Mouse (Mus musculus): Measurements from ENCODE around the gene Pik3ca. TPM values are rescaled to one million over a fixed set of nuclear protein-coding genes. Genes with fewer than 3 reads are reported as not detected.

The Pik3ca gene
- polyA plus RNA-seq, 1 experiment from 2014 or later: 16.2 TPM

- no peak overlapping the region for H3K4me3 ChIP-seq
- peaks cover 7% of the 10 kb centered on the region for H3K4me1 ChIP-seq
- WGBS: 92% methylated on average over 8 of the region's 8 CpGs
- ATAC-seq: no peak
- H3K27me3 ChIP-seq: no peaks in the 10 kb centered on the region
- no peaks in the 10 kb centered on the region for H3K9me3 ChIP-seq (replicated peaks)
- no peaks in the 10 kb centered on the region for H3K36me3 ChIP-seq (ENCODE audit: poor library complexity, severe bottlenecking)
- no peak overlapping the region for H3K4me2 ChIP-seq
- no peak overlapping the region for H3K9ac ChIP-seq
- no peak overlapping the region for H3K27ac ChIP-seq
Observed at GRCm38 (mm10) chr3:32494387-32495087, 97.1 kb downstream of the Pik3ca start.

GRCm38 (mm10) chr3:32495088-32495770 lies 97.8 kb downstream of the Pik3ca start:
- Histone ChIP-seq H3K27me3 (no peaks in the 10 kb centered on the region), H3K27ac (no peak overlapping the region)
- WGBS: 41% methylated on average over 8 of the region's 8 CpGs

DNA sequence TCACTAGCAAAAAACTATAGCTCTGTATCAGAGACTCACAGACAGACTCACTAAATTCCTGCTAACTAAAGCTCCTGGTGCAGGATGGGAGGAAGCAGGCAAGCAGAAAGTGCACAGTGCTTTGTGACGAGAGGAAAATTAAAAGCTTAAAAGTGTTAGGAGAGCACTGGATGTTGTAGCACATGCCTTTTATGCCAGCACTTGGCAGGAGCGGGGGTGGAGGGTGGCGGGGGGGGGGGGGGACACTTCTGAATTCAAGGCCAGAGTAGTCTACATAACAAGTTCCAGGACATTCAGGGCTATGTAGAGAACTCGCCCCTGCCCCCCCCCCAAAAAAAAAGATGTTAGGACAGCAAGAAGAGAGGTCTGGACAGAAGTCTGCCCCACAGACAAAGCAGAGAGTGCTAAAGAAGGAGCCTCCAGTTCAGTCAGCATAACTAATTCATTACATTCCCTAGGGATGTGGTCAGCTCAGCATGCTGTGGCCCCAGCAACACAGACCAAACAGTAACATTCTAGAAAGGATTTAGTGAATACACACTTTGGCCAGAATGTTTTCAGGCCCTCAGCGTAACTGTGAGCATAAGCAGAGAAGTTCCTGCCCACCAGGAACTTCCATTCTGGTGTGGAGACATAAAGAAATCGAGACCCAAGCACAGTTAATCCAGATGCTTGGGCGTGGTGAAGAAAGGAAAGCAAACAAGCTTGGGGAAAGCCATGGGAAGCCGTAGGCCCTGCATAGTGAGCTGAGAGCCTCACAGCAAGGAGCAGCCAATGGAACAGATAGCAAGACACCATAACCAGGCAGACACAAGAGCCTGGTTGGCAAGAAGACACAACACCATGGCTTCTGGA lies 98.6 kb downstream of the Pik3ca start:
- Histone ChIP-seq H3K4me3 (no peak overlapping the region), H3K4me2 (no peak overlapping the region), H3K4me1 (peaks cover 7% of the 10 kb centered on the region), H3K9ac (no peak overlapping the region), H3K36me3 (ENCODE audit: poor library complexity, severe bottlenecking) (no peaks in the 10 kb centered on the region), H3K27me3 (no peaks in the 10 kb centered on the region), H3K9me3 (replicated peaks) (no peaks in the 10 kb centered on the region), H3K27ac (no peak overlapping the region)
- 35% methylated on average over 8 of the region's 8 CpGs for WGBS
- ATAC-seq: 0 out of 2 replicates have a peak, but pooled peaks have one; percentile 33

More at GRCm38 (mm10) chr3:32495088-32495770, 97.8 kb downstream of the Pik3ca start:
- H3K9ac ChIP-seq: no peak overlapping the region
- no peaks in the 10 kb centered on the region for H3K9me3 ChIP-seq (replicated peaks)
- H3K4me1 ChIP-seq: peaks cover 7% of the 10 kb centered on the region
- ATAC-seq: no peak
- H3K4me3 ChIP-seq: no peak overlapping the region
- no peaks in the 10 kb centered on the region for H3K36me3 ChIP-seq (ENCODE audit: poor library complexity, severe bottlenecking)
- no peak overlapping the region for H3K4me2 ChIP-seq

DNA sequence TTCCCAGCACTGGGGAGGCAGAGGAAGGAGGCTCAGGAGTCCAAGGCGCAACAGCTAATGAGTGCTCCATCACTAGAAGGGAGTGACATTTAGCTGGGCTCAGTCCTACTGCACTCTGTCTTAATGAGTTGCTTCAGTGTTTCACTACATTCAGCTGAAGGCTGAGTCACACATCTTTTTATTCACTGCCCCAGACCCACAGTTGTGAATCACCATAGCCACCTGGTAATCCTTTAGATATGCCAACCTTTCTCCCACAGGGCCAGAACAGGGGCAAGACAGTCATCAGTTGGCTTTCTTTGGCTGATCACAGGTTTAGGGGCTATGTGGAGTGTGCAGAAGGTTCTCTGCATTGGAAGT lies 99.2 kb downstream of the Pik3ca start:
- H3K4me1 ChIP-seq: peaks cover 7% of the 10 kb centered on the region
- no peak overlapping the region for H3K27ac ChIP-seq
- no peaks in the 10 kb centered on the region for H3K27me3 ChIP-seq
- no peak for ATAC-seq
- WGBS: 83% methylated on average over 1 of the region's 1 CpGs
- no peaks in the 10 kb centered on the region for H3K9me3 ChIP-seq (replicated peaks)
- no peaks in the 10 kb centered on the region for H3K36me3 ChIP-seq (ENCODE audit: poor library complexity, severe bottlenecking)
- no peak overlapping the region for H3K9ac ChIP-seq
- H3K4me2 ChIP-seq: no peak overlapping the region
- H3K4me3 ChIP-seq: no peak overlapping the region

- peaks cover 5% of the 10 kb centered on the region for H3K4me1 ChIP-seq
- H3K9ac ChIP-seq: no peak overlapping the region
- no peaks in the 10 kb centered on the region for H3K9me3 ChIP-seq (replicated peaks)
- no peak overlapping the region for H3K4me2 ChIP-seq
- WGBS: 95% methylated on average over 2 of the region's 2 CpGs
- H3K27me3 ChIP-seq: no peaks in the 10 kb centered on the region
- no peaks in the 10 kb centered on the region for H3K36me3 ChIP-seq (ENCODE audit: poor library complexity, severe bottlenecking)
- no peak overlapping the region for H3K4me3 ChIP-seq
- H3K27ac ChIP-seq: no peak overlapping the region
- no peak for ATAC-seq
Observed at GRCm38 (mm10) chr3:32500346-32500745, 102.9 kb downstream of the Pik3ca start.

GRCm38 (mm10) chr3:32505841-32506240 lies 108.4 kb downstream of the Pik3ca start:
- Histone ChIP-seq H3K4me2 (no peak overlapping the region), H3K27me3 (no peaks in the 10 kb centered on the region), H3K36me3 (ENCODE audit: poor library complexity, severe bottlenecking) (no peaks in the 10 kb centered on the region), H3K9me3 (replicated peaks) (no peaks in the 10 kb centered on the region), H3K27ac (no peak overlapping the region), H3K4me3 (no peak overlapping the region), H3K9ac (no peak overlapping the region), H3K4me1 (peaks cover 15% of the 10 kb centered on the region)
- ATAC-seq: no peak
- 62% methylated on average over 3 of the region's 3 CpGs for WGBS

- Histone ChIP-seq H3K4me2 (no peak overlapping the region), H3K4me3 (no peak overlapping the region), H3K4me1 (peaks cover 21% of the 10 kb centered on the region), H3K9me3 (replicated peaks) (no peaks in the 10 kb centered on the region), H3K27me3 (no peaks in the 10 kb centered on the region), H3K27ac (no peak overlapping the region), H3K36me3 (ENCODE audit: poor library complexity, severe bottlenecking) (no peaks in the 10 kb centered on the region), H3K9ac (no peak overlapping the region)
- no peak for ATAC-seq
- whole genome bisulfite sequencing: 56% methylated on average over 11 of the region's 11 CpGs
Observed at GRCm38 (mm10) chr3:32506366-32507225, 109.1 kb downstream of the Pik3ca start.

DNA sequence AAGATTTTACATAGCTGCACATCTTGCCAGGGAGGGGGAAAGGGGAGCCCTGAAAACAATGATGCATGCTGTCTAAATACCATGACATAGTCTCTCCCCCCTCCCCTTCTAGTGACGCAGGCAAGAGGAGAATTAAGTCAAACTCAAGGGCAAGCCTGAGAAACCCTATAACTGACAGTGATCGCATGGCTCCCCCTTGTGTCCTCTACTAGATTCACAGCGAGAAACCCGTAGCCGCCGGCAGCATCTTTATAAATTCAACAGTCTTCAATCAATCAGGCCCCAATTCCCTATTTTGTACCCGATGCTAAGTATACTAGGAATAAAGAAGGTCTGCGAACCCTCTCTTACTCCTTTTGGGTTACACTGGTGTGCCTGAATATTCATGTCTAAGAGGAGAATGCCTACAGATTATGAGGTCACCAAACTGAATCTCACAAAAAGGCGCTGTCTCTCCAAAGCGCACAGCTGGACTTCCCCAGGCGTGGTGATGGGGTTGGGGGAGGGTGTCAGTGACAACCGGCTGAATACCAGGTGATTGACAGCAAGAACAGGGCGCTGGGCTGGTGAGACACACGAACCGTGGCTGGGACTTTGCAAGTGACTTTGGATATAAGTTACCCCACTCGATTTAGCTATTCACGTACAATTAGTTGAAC lies 111.3 kb downstream of the Pik3ca start:
- Histone ChIP-seq H3K9me3 (replicated peaks) (no peaks in the 10 kb centered on the region), H3K36me3 (ENCODE audit: poor library complexity, severe bottlenecking) (no peaks in the 10 kb centered on the region), H3K4me3 (0 out of 2 replicates have a peak overlapping the region, but pooled peaks have one; percentile 3), H3K4me2 (peak overlapping the region; percentile 66), H3K9ac (peak overlapping the region; percentile 23; the same call in 1 of the 2 replicates), H3K4me1 (peaks cover 33% of the 10 kb centered on the region), H3K27me3 (no peaks in the 10 kb centered on the region), H3K27ac (no peak overlapping the region)
- under 1% methylated on average over 17 of the region's 17 CpGs for WGBS
- ATAC-seq: peak; percentile 41

DNA sequence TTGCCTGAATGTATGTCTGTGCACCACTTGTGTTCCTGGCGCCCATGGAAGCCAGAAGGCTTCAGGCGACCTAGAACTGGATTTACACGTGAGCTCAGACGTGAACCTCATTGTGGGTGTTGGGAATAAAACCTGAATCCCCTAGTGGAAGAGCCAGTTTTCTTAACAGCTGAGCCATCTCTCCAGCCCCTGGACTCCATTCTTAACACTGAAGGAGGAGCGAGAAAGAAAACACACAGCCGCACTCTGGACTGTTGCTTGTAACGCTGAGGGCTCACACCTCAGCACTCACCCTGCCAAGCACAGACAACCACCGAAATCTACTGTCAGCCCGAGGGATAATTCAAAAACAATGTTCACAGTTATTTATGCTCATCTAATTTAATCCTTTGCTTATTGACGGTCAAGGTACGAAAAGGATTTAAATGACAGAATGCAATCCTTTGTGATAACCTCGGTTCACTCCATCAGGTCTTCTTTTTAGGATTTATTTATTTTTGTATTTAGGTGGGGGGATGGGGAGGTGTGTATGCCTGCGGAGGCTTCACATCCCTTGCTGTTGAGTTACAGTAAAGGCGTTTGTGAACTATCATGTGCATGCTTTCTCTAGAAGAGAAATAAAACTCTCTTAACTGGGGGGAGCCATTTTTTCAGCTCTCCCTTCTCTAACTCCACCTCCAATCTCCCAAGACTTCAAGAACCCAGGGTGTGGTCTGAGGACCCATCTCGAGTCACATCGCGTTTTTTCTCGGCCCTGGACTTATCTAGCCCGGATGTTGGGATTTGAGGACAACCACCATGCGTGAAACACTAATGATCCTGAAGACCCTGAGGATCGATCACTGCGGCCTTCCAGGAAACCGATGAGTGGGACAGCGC lies 112.3 kb downstream of the Pik3ca start, which contains the start of gene Zfp639:
Zfp639 (plus strand) TSS at position 764 of the 879 bp plus-strand sequence.
- Histone ChIP-seq H3K27me3 (no peaks in the 10 kb centered on the region), H3K9me3 (replicated peaks) (no peaks in the 10 kb centered on the region), H3K27ac (peak within 1 kb of the TSS; percentile 51), H3K4me1 (peaks cover 33% of the 10 kb centered on the region), H3K4me3 (peak within 1 kb of the TSS; percentile 82), H3K36me3 (ENCODE audit: poor library complexity, severe bottlenecking) (no peaks in the 10 kb centered on the region), H3K9ac (peak within 1 kb of the TSS; percentile 93), H3K4me2 (peak within 1 kb of the TSS; percentile 66)
- no peak for ATAC-seq
- WGBS: 8% methylated on average over 24 of the region's 24 CpGs

DNA sequence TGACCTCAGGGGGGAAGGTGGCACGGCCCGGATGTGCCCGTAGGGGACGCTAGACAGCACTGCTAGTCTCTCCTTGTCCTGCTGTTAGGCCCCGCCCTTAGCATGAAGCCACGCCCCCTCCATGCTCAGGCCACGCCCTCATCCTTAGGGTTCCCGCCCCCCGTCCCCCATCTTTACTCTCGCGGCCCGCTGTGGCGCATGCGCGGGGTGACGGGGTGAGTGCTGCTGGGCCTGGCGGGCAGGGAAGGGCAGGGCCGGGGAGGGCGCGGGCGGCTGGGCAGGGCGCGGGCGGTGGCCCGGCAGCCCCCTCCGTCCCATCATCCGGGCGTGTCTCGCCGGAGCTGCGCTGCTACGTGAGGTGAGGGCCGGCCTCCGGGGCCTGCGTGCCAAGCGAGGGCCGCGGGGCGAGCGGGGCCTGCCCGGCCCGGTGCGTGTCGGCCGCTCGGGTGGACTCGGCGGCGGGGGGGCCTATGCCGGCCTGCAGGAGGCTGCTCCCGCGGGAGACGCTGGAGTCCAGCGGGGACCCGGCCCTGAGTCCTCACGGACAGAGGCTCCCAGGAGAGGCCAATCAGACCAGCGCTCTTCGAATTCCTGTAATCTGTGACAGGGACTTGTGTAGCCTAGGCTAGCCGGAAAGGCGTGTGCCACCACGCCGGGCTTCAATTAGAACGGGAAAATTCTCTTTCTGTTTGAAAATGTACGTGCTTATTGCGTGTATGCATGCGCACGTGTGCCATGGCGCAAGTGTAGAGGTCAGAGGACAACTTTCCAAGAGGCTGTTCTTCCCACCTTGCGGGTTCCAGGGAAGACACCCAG lies 113.1 kb downstream of the Pik3ca start:
- ATAC-seq: peak; percentile 92
- Histone ChIP-seq H3K4me1 (peaks cover 33% of the 10 kb centered on the region), H3K9me3 (replicated peaks) (no peaks in the 10 kb centered on the region), H3K4me2 (peak overlapping the region; percentile 66), H3K27ac (peak overlapping the region; percentile 51), H3K27me3 (no peaks in the 10 kb centered on the region), H3K4me3 (peak overlapping the region; percentile 82), H3K9ac (peak overlapping the region; percentile 93), H3K36me3 (ENCODE audit: poor library complexity, severe bottlenecking) (peaks cover 3% of the 10 kb centered on the region)
- WGBS: under 1% methylated on average over 62 of the region's 69 CpGs

All from forebrain, embryonic 13.5 days (tissue).